Mouse (Mus musculus): ENCODE measurements at regions not wholly inside any gene's neighbourhood (a gene's known extent, or its start where the extent isn't known, plus 50 kb on each side); places are given as distances from the start of the nearest gene placed in this dataset.

DNA sequence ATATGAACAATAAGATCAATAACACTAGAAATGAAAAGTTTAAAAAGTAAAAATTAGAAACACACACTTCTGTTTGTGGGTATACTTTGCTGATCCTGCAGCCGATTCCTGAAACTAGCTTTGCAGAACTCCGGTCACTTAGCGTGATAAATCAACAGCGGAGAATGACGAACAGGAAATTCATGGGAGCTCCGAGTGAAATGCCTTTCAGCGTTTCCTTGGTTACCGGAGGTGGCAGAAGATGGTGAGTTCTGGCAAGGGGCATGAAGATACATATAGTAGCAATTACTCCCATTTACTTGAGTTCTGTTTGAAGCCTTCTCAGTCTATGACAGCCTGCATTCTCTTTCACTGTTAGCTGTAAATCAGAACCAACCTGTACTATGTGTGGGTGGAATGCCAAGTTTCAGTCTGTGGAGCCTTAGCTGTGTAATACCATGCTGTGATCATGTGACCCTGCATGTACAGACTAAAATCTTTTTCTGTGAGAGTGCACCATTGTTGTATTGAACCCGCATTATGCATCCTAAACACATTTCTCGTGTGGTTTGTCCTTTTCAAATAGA lies 109.0 kb upstream of the Itga1 start:
- Histone ChIP-seq H3K9ac (ENCODE audit: low read depth, low read length) (no peak overlapping the region), H3K36me3 (ENCODE audit: control insufficient read depth, insufficient read depth, low read length) (no peaks in the 10 kb centered on the region), H3K9me3 (replicated peaks; ENCODE audit: control insufficient read depth, low read length, poor library complexity, severe bottlenecking) (no peaks in the 10 kb centered on the region), H3K4me2 (ENCODE audit: low read length) (peak overlapping the region; percentile 1; the same call in 1 of the 2 replicates), H3K4me1 (ENCODE audit: control insufficient read depth, insufficient read depth, low read length) (no peaks in the 10 kb centered on the region), H3K4me3 (ENCODE audit: low read depth, low read length) (no peak overlapping the region), H3K27me3 (ENCODE audit: control insufficient read depth, insufficient read depth, low read depth, low read length) (no peaks in the 10 kb centered on the region), H3K27ac (ENCODE audit: low read length) (no peak overlapping the region)
- 65% methylated on average over 10 of the region's 10 CpGs for WGBS
- peak; percentile 70 for ATAC-seq

DNA sequence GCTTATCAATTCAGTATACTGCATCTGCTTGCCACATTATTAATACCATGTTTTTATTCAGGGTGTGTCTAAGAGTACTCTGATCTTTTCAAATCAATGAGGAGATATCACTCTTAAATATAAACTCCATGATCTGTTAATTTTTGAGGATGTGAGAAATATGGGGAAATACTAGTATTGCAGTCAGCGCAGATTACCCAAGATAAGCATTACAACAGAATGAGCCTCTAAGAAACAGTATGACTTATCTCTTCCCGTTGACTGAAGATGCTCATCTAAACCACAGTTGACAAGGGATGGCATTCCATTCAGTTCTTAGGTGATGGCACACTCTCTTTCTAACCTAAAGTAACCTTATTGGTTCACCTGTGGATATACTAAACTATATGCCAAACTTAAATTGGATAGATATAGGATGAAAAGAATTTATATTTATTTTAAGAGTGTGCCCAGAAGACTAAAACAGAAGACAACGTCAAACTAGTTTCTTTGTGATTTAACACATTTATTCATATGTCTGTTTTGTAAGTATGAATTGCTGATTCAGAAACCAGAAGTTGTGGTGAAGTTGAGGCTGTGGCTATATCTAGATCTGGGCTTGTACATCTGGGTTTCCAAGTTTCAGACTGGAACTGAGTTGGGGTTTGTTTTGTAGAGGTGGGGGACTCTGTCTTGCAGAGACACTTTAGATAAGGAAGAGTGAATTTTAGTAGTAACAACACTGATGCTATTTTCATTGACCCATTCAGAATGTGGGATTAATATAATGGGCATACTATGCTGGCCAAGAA lies 107.8 kb upstream of the Itga1 start:
- 96% methylated on average over 3 of the region's 3 CpGs for WGBS
- H3K4me3 ChIP-seq (ENCODE audit: low read depth, low read length): no peak overlapping the region

DNA sequence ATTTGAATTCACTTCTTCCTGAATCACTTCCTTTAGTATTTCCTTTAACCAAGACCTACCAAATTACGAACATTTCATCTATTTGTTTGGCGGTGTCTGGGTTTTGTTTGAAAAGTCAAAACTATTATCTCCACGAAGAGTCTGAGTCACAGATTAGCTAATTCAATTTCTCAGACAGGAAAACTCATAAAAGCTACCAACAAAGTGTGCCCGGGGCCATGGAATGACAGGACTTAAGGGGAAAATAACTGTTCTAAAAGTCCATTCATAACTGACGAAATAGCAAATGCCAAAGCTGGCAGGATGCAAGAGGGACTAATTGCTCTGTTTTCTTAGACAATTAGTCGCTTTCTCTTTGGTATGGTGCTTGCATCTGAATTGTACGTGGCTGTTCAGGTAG lies 105.0 kb upstream of the Itga1 start:
- no peak for ATAC-seq
- no peaks in the 10 kb centered on the region for H3K27me3 ChIP-seq (ENCODE audit: control insufficient read depth, insufficient read depth, low read depth, low read length)
- no peaks in the 10 kb centered on the region for H3K4me1 ChIP-seq (ENCODE audit: control insufficient read depth, insufficient read depth, low read length)
- H3K9me3 ChIP-seq (replicated peaks; ENCODE audit: control insufficient read depth, low read length, poor library complexity, severe bottlenecking): no peaks in the 10 kb centered on the region
- no peaks in the 10 kb centered on the region for H3K36me3 ChIP-seq (ENCODE audit: control insufficient read depth, insufficient read depth, low read length)
- 86% methylated on average over 7 of the region's 7 CpGs for WGBS
- H3K4me2 ChIP-seq (ENCODE audit: low read length): no peak overlapping the region
- H3K27ac ChIP-seq (ENCODE audit: low read length): no peak overlapping the region
- no peak overlapping the region for H3K4me3 ChIP-seq (ENCODE audit: low read depth, low read length)
- H3K9ac ChIP-seq (ENCODE audit: low read depth, low read length): no peak overlapping the region

More for the DNA sequence above, 107.8 kb upstream of the Itga1 start:
- no peaks in the 10 kb centered on the region for H3K36me3 ChIP-seq (ENCODE audit: control insufficient read depth, insufficient read depth, low read length)
- H3K4me1 ChIP-seq (ENCODE audit: control insufficient read depth, insufficient read depth, low read length): no peaks in the 10 kb centered on the region
- no peak overlapping the region for H3K27ac ChIP-seq (ENCODE audit: low read length)
- H3K9me3 ChIP-seq (replicated peaks; ENCODE audit: control insufficient read depth, low read length, poor library complexity, severe bottlenecking): no peaks in the 10 kb centered on the region
- no peak for ATAC-seq
- H3K27me3 ChIP-seq (ENCODE audit: control insufficient read depth, insufficient read depth, low read depth, low read length): no peaks in the 10 kb centered on the region
- H3K4me2 ChIP-seq (ENCODE audit: low read length): no peak overlapping the region
- no peak overlapping the region for H3K9ac ChIP-seq (ENCODE audit: low read depth, low read length)

DNA sequence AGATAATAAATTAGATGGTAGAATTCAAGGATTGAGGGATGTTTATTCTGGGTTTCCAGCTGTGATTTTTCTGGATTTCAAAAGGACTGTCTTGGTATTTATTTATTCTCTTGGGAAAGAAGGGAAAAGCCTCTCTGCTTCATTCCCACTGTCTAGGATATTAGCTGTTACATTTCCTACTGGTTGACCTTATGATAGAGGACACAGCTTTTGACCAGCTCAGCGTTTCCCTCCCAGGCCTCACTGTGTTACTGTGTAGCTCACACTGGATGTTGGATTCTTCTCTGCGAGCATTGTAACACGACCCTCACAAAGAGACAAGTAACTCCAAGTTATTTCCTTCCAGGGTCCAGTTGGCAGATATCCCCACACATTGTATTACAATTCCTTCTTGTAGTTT lies 97.4 kb upstream of the Itga1 start:
- Histone ChIP-seq H3K9ac (ENCODE audit: low read depth, low read length) (no peak overlapping the region), H3K4me3 (ENCODE audit: low read depth, low read length) (no peak overlapping the region), H3K36me3 (ENCODE audit: control insufficient read depth, insufficient read depth, low read length) (no peaks in the 10 kb centered on the region), H3K4me1 (ENCODE audit: control insufficient read depth, insufficient read depth, low read length) (no peaks in the 10 kb centered on the region), H3K4me2 (ENCODE audit: low read length) (no peak overlapping the region), H3K27me3 (ENCODE audit: control insufficient read depth, insufficient read depth, low read depth, low read length) (no peaks in the 10 kb centered on the region), H3K27ac (ENCODE audit: low read length) (no peak overlapping the region), H3K9me3 (replicated peaks; ENCODE audit: control insufficient read depth, low read length, poor library complexity, severe bottlenecking) (no peaks in the 10 kb centered on the region)
- no peak for ATAC-seq
- 69% methylated on average over 3 of the region's 3 CpGs for WGBS

DNA sequence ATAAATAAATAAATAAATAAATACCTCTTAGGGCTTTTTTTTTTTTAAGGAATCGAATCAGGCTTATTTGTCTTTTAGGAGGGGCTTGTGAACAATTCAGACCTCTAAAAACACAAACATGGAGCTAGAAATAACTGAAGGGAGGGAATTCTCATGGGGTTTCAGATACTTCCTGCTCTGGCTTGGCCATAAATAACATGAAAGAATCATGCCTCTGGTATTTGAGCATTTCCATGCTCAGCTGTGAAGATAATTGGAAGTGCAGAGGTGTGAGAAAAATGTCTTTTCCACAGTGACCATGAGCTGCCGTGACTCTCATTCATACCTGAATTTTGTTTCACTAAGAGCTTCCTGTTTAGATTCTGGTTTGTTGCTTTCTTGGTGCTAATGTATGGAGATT lies 86.3 kb upstream of the Itga1 start:
- Histone ChIP-seq H3K9me3 (replicated peaks; ENCODE audit: control insufficient read depth, low read length, poor library complexity, severe bottlenecking) (no peaks in the 10 kb centered on the region), H3K4me2 (ENCODE audit: low read length) (no peak overlapping the region), H3K27me3 (ENCODE audit: control insufficient read depth, insufficient read depth, low read depth, low read length) (no peaks in the 10 kb centered on the region), H3K4me3 (ENCODE audit: low read depth, low read length) (no peak overlapping the region), H3K36me3 (ENCODE audit: control insufficient read depth, insufficient read depth, low read length) (no peaks in the 10 kb centered on the region), H3K4me1 (ENCODE audit: control insufficient read depth, insufficient read depth, low read length) (no peaks in the 10 kb centered on the region), H3K27ac (ENCODE audit: low read length) (no peak overlapping the region), H3K9ac (ENCODE audit: low read depth, low read length) (no peak overlapping the region)
- WGBS: 79% methylated on average over 2 of the region's 2 CpGs
- ATAC-seq: no peak

DNA sequence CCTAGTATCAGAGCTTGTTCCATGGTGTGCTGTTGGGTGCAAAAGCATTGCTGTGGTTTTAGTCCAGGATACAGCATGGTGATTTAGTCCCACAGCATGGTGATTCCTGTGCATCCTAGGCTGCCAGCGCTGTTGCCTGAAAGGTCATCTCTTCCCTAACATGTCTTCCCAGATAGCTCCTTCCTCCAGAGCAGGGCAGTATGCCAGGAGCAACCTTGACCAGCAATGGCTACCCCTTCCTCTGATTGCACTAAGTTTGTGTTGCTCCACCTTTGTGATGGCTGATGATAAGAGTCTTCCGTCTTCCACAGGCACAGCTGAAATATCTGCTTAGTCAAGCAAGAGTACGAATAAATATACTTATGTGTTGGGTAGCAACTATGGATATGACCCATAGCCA lies 85.6 kb upstream of the Itga1 start:
- no peaks in the 10 kb centered on the region for H3K4me1 ChIP-seq (ENCODE audit: control insufficient read depth, insufficient read depth, low read length)
- H3K27ac ChIP-seq (ENCODE audit: low read length): no peak overlapping the region
- H3K4me2 ChIP-seq (ENCODE audit: low read length): no peak overlapping the region
- H3K9me3 ChIP-seq (replicated peaks; ENCODE audit: control insufficient read depth, low read length, poor library complexity, severe bottlenecking): no peaks in the 10 kb centered on the region
- no peak overlapping the region for H3K9ac ChIP-seq (ENCODE audit: low read depth, low read length)
- H3K27me3 ChIP-seq (ENCODE audit: control insufficient read depth, insufficient read depth, low read depth, low read length): no peaks in the 10 kb centered on the region
- H3K4me3 ChIP-seq (ENCODE audit: low read depth, low read length): no peak overlapping the region
- H3K36me3 ChIP-seq (ENCODE audit: control insufficient read depth, insufficient read depth, low read length): no peaks in the 10 kb centered on the region
- no peak for ATAC-seq
- 98% methylated on average over 3 of the region's 3 CpGs for WGBS

DNA sequence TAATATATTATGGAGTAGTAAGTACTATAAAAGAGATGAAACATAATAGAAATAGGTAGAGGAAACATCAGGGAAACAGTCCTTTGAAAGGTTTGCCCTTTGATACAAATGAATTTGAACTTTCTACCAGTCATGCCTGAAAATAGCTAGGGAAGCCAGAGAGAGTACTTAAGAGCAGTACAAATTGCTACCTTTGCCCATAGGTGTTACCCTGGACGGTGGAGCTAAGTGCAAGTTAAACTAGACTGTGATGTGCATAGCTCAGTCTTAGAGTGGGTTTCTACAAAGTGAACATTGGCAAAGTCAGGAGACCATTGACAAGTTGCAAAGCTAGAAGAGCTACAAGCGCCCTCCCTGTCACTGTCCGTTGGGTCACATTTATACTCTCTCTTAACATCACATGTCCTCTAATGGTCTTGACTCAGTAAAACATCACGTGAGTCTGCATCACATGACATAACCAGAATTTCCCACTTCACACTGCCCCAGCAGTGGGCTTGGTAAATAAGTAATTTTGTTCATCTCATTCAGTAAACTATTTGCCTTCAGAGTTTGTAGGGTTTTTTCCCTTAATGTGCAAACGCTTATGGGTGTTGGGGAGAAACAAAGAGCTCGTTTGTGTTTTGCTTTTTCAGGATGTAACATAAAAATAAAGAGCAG lies 80.6 kb upstream of the Itga1 start:
- H3K4me2 ChIP-seq (ENCODE audit: low read length): no peak overlapping the region
- H3K27ac ChIP-seq (ENCODE audit: low read length): no peak overlapping the region
- 91% methylated on average over 6 of the region's 6 CpGs for WGBS
- no peaks in the 10 kb centered on the region for H3K27me3 ChIP-seq (ENCODE audit: control insufficient read depth, insufficient read depth, low read depth, low read length)
- no peak overlapping the region for H3K9ac ChIP-seq (ENCODE audit: low read depth, low read length)
- H3K9me3 ChIP-seq (replicated peaks; ENCODE audit: control insufficient read depth, low read length, poor library complexity, severe bottlenecking): no peaks in the 10 kb centered on the region
- no peaks in the 10 kb centered on the region for H3K36me3 ChIP-seq (ENCODE audit: control insufficient read depth, insufficient read depth, low read length)
- H3K4me3 ChIP-seq (ENCODE audit: low read depth, low read length): no peak overlapping the region
- ATAC-seq: no peak
- H3K4me1 ChIP-seq (ENCODE audit: control insufficient read depth, insufficient read depth, low read length): no peaks in the 10 kb centered on the region

DNA sequence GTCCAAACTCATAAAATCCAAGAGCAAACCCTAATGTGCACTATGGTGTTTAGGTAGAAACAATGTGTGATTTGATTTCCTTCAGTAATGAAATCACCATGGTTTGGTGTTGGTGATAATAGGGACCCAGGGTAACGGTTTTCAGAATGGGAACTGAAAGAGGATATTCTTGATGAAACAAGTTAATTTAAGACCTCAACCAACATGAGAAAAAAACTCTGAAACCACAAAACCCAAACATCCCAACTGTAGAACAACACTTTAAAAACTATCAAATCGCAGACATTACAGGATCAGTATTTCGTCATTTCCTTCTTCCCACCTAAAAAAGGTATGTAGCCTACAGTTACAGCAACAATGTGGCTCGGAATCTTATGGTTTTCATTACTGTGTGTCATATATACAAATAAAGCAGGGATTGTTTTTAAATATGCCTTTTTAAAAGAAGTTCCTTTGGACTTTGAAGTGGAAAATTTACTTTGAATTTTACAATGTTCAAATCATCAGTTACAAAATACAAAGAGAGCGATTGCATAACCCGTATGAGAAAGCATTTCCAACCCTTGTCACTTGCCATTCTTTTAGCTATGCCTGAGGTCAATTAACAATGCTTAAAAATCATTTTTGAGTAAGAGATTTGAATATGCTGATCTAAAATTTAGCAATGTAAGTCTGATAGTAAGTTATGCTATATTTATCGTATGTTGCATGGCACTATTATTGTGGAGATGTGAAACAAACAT lies 76.6 kb upstream of the Itga1 start:
- H3K9me3 ChIP-seq (replicated peaks; ENCODE audit: control insufficient read depth, low read length, poor library complexity, severe bottlenecking): no peaks in the 10 kb centered on the region
- H3K27ac ChIP-seq (ENCODE audit: low read length): no peak overlapping the region
- no peak overlapping the region for H3K4me3 ChIP-seq (ENCODE audit: low read depth, low read length)
- H3K9ac ChIP-seq (ENCODE audit: low read depth, low read length): no peak overlapping the region
- ATAC-seq: no peak
- H3K4me1 ChIP-seq (ENCODE audit: control insufficient read depth, insufficient read depth, low read length): no peaks in the 10 kb centered on the region
- 92% methylated on average over 7 of the region's 7 CpGs for WGBS
- no peak overlapping the region for H3K4me2 ChIP-seq (ENCODE audit: low read length)
- H3K36me3 ChIP-seq (ENCODE audit: control insufficient read depth, insufficient read depth, low read length): no peaks in the 10 kb centered on the region
- H3K27me3 ChIP-seq (ENCODE audit: control insufficient read depth, insufficient read depth, low read depth, low read length): no peaks in the 10 kb centered on the region

Data from midbrain, embryonic 16.5 days (tissue).